Mouse (Mus musculus): ENCODE results near the gene Prtn3. TPM values are rescaled to one million over a fixed set of nuclear protein-coding genes. Genes with fewer than 3 reads are reported as not detected.

Prtn3 gene
- total and polyA plus RNA-seq, 3 experiments = 0.30 to 0.39 TPM; not detected in 1

DNA sequence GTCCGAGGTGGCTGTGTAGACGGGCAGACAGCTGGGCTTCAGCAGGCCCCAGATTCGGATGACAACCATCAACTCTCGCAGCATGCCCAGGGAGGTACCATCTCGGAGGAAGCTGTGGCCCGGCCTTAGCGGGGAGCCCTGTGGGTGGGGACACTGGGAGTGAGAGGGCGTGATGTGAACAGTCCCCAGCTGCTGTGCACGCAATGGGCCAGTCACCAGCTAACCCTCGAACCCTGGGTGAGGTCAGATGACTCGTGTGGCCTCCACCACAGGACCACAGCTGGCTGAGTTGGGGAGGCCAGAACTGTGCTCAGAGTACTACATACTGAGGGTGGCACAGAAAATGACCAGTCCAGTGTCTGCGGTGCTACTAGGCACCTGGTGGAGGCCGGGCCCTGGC is 22.5 kb downstream of the Prtn3 start:
- DNase-seq (ENCODE audit: extremely low read depth) = no peak
- no peak overlapping the region for H3K9ac ChIP-seq (ENCODE audit: insufficient read depth, low read depth)
- dilution Hi-C loops (cut with MboI; ENCODE audit: extremely low pct_ligation_motif_present, extremely low pct_unique_long_range_greater_than_20kb, low sequenced_read_pairs) (no loop called here), in situ Hi-C loops (cut with MboI; ENCODE audit: low pct_ligation_motif_present, low pct_unique_long_range_greater_than_20kb, low sequenced_read_pairs) (no loop called here)
- no peak overlapping the region for H3K4me3 ChIP-seq (replicated peaks in 1 of 3; ENCODE audit: low read depth in 2 of 3, low read length in 2 of 3, poor library complexity in 1 of 3)
- TF ChIP-seq CHD2 (IDR thresholded peaks at IDR 0.05; ENCODE audit: low read length) = no peak
- TF ChIP-seq E2F4 (IDR thresholded peaks at IDR 0.05; ENCODE audit: insufficient replicate concordance, low read depth, low read length) = no peak
- no peak for TF ChIP-seq ZMIZ1 (IDR thresholded peaks at IDR 0.05; ENCODE audit: low read depth, low read length)
- no peak for TF ChIP-seq POLR2AphosphoS2 (IDR thresholded peaks at IDR 0.05; ENCODE audit: low read depth, low read length)
- TF ChIP-seq MXI1 (IDR thresholded peaks at IDR 0.05; ENCODE audit: low read depth, low read length) = no peak
- no peak for TF ChIP-seq NRF1 (IDR thresholded peaks at IDR 0.05; ENCODE audit: low read depth, low read length)
- TF ChIP-seq USF1 (IDR thresholded peaks at IDR 0.05; ENCODE audit: low read depth, low read length) = no peak
- no peak for TF ChIP-seq PAX5 (IDR thresholded peaks at IDR 0.05; ENCODE audit: low read length)
- no peak for TF ChIP-seq KAT2A (IDR thresholded peaks at IDR 0.05; ENCODE audit: insufficient replicate concordance, low read length)
- TF ChIP-seq USF2 (conservative IDR thresholded peaks at IDR 0.05; ENCODE audit: low read depth, low read length) = no peak
- no peak for TF ChIP-seq CHD1 (IDR thresholded peaks at IDR 0.05; ENCODE audit: low read depth, low read length)
- TF ChIP-seq MAZ (IDR thresholded peaks at IDR 0.05; ENCODE audit: low read depth, low read length) = no peak
- TF ChIP-seq MAX (IDR thresholded peaks at IDR 0.05; ENCODE audit: low read length) = no peak
- H3K27me3 ChIP-seq (replicated peaks) = no peaks in the 10 kb centered on the region
- H3K4me2 ChIP-seq (ENCODE audit: insufficient read depth, low read depth, poor library complexity, severe bottlenecking) = no peak overlapping the region
- H3K79me2 ChIP-seq (replicated peaks; ENCODE audit: control insufficient read depth, extremely low read depth, insufficient read depth, poor library complexity, severe bottlenecking) = no peaks in the 10 kb centered on the region
- H3K4me1 ChIP-seq (ENCODE audit: control insufficient read depth in 1 of 2, insufficient read depth in 2 of 2) = peaks cover 9 to 50% of the 10 kb centered on the region in 2 experiments
- H3K27ac ChIP-seq (ENCODE audit: insufficient read depth, low read depth) = no peak overlapping the region
- peaks cover 18 to 74% of the 10 kb centered on the region in 2 experiments for H3K36me3 ChIP-seq (replicated peaks in 1 of 2; ENCODE audit: control insufficient read depth in 1 of 2, insufficient read depth in 1 of 2, low read length in 1 of 2)
- H3K9me3 ChIP-seq (replicated peaks; ENCODE audit: low read length) = no peaks in the 10 kb centered on the region

DNA sequence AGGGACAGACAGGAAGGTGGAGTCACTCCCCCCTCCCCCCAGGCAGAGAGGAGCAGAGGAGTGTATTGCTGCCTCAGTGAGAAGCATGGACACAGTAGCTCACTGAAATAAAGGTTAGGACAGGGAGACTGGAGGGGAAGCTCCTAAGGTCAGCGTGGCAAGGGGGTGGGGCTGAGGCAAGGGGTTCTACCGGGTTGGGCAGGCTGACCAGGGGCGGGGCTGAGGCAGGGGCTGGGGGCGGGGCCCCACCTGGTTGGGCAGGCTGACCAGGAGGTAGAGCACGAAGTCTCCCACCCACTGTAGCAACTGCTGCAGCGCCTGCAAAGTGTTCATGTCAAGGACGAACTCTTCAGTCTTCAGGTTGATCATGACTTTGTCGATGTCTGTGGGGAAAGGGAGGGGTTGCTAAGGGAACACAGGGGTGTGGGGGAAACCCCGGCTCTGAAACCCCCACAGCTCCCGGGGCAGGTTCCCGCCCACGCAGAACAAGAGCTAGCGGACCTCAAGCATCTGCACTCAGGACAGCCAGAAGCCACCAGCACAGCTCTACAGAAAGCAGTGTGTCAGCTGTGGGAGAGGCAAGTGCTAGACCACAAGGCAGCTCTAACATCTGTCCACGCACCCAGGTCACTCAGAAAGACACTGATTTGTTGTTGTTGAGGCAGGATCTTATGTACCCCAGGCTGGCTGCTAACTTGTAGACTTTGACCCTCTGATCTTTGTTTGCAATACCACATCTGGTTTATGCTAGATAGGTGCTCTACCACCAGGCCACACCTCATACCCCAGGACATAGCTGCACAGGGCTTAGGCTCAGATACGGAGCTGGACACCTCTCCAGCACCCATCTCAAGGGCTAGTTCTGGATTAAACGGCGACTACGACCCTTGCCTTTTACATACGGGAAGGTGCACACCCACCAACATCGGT is 23.3 kb downstream of the Prtn3 start:
- DNase-seq (ENCODE audit: extremely low read depth) = peak; percentile 27
- 0 out of 2 replicates have a peak overlapping the region, but pooled peaks have one; percentile 2 for H3K4me2 ChIP-seq (ENCODE audit: insufficient read depth, low read depth, poor library complexity, severe bottlenecking)
- no peaks in the 10 kb centered on the region for H3K9me3 ChIP-seq (replicated peaks; ENCODE audit: low read length)
- no peak overlapping the region for H3K4me3 ChIP-seq (replicated peaks in 1 of 3; ENCODE audit: low read depth in 2 of 3, low read length in 2 of 3, poor library complexity in 1 of 3)
- no peaks in the 10 kb centered on the region for H3K79me2 ChIP-seq (replicated peaks; ENCODE audit: control insufficient read depth, extremely low read depth, insufficient read depth, poor library complexity, severe bottlenecking)
- H3K27ac ChIP-seq (ENCODE audit: insufficient read depth, low read depth) = no peak overlapping the region
- in situ Hi-C loops (cut with MboI; ENCODE audit: low pct_ligation_motif_present, low pct_unique_long_range_greater_than_20kb, low sequenced_read_pairs) = no loop called here
- H3K36me3 ChIP-seq (replicated peaks in 1 of 2; ENCODE audit: control insufficient read depth in 1 of 2, insufficient read depth in 1 of 2, low read length in 1 of 2) = peaks cover 18 to 80% of the 10 kb centered on the region in 2 experiments
- H3K9ac ChIP-seq (ENCODE audit: insufficient read depth, low read depth) = no peak overlapping the region
- TF ChIP-seq ZC3H11A (IDR thresholded peaks at IDR 0.05; ENCODE audit: low read depth, low read length) (no peak), NELFE (IDR thresholded peaks at IDR 0.05; ENCODE audit: low read depth, low read length) (no peak), MXI1 (IDR thresholded peaks at IDR 0.05; ENCODE audit: low read depth, low read length) (no peak), EP300 (IDR thresholded peaks at IDR 0.05; ENCODE audit: low read length) (no peak), MYC (IDR thresholded peaks at IDR 0.05; ENCODE audit: low read depth, low read length) (no peak), ZMIZ1 (IDR thresholded peaks at IDR 0.05; ENCODE audit: low read depth, low read length) (no peak), PAX5 (IDR thresholded peaks at IDR 0.05; ENCODE audit: low read length) (no peak), BHLHE40 (IDR thresholded peaks at IDR 0.05; ENCODE audit: low read depth, low read length) (no peak), MAX (IDR thresholded peaks at IDR 0.05; ENCODE audit: low read length) (no peak), TBP (conservative IDR thresholded peaks at IDR 0.05; ENCODE audit: low read depth, low read length) (no peak), GABPA (IDR thresholded peaks at IDR 0.05; ENCODE audit: insufficient replicate concordance, low read depth, low read length) (no peak), MEF2A (IDR thresholded peaks at IDR 0.05; ENCODE audit: borderline replicate concordance, low read depth, low read length) (no peak), USF1 (IDR thresholded peaks at IDR 0.05; ENCODE audit: low read depth, low read length) (no peak), E2F4 (IDR thresholded peaks at IDR 0.05; ENCODE audit: insufficient replicate concordance, low read depth, low read length) (no peak), SMC3 (IDR thresholded peaks at IDR 0.05; ENCODE audit: low read depth, low read length) (no peak), POLR2AphosphoS2 (IDR thresholded peaks at IDR 0.05; ENCODE audit: low read depth, low read length) (no peak)
- H3K4me1 ChIP-seq (ENCODE audit: control insufficient read depth in 1 of 2, insufficient read depth in 2 of 2) = peaks cover 9 to 50% of the 10 kb centered on the region in 2 experiments
- no peaks in the 10 kb centered on the region for H3K27me3 ChIP-seq (replicated peaks)
- dilution Hi-C loops (cut with MboI; ENCODE audit: extremely low pct_ligation_motif_present, extremely low pct_unique_long_range_greater_than_20kb, low sequenced_read_pairs) = no loop called here
